Mouse (Mus musculus) CH12.LX (cell line): ENCODE data around the gene Kcnn4. TPM values are rescaled to one million over a fixed set of nuclear protein-coding genes. Genes with fewer than 3 reads are reported as not detected.

Experiments used
- DNase-seq: peaks from one replicate; pipeline ENCODE4 v3.0.0-alpha.2; 2013; ENCODE audit errors: extremely low read depth
- H3K27ac ChIP-seq: 2 replicates; pipeline ENCODE4 v1.5.1; 2012; ENCODE audit warnings: low read depth, mild to moderate bottlenecking, control low read depth, moderate library complexity; ENCODE audit not compliant: insufficient read depth
- H3K27me3 ChIP-seq: replicated peaks from 2 replicates; pipeline ENCODE3; 2012; ENCODE audit warnings: inconsistent platforms
- H3K36me3 ChIP-seq, 2 experiments: replicated peaks in 1 of 2; 2 replicates each; pipeline versions ENCODE3 to v1.6.1; 2012; ENCODE audit warnings: inconsistent platforms in 1 of 2, low read length in 1 of 2, mild to moderate bottlenecking in 1 of 2, mixed read lengths in 1 of 2, moderate library complexity in 1 of 2; ENCODE audit not compliant: control insufficient read depth in 1 of 2, insufficient read depth in 1 of 2
- H3K4me1 ChIP-seq, 2 experiments: 2 replicates each; pipeline ENCODE4 v1.6.1; 2012; ENCODE audit warnings: inconsistent platforms in 1 of 2, moderate library complexity in 1 of 2; ENCODE audit not compliant: insufficient read depth in 2 of 2, control insufficient read depth in 1 of 2
- H3K4me2 ChIP-seq: 2 replicates; pipeline ENCODE4 v1.6.1; 2012; ENCODE audit warnings: low read depth, mild to moderate bottlenecking, control low read depth; ENCODE audit not compliant: poor library complexity, insufficient read depth, severe bottlenecking
- H3K4me3 ChIP-seq, 3 experiments: fragments of 150-350 bp in 1 of 3; sonication (generic) in 1 of 3; replicated peaks in 1 of 3; 2 replicates each; pipeline versions ENCODE3 to v1.5.1; 2011 to 2012; ENCODE audit warnings: low read depth in 2 of 3, low read length in 2 of 3, mild to moderate bottlenecking in 2 of 3, moderate library complexity in 2 of 3, control low read depth in 1 of 3, improper control_type of control experiment in 1 of 3, inconsistent platforms in 1 of 3, mixed read lengths in 1 of 3; ENCODE audit not compliant: poor library complexity in 1 of 3
- H3K79me2 ChIP-seq: replicated peaks from 2 replicates; pipeline ENCODE4 v1.6.1; 2012; ENCODE audit warnings: mild to moderate bottlenecking, moderate library complexity; ENCODE audit not compliant: control insufficient read depth, poor library complexity, insufficient read depth, severe bottlenecking; ENCODE audit errors: extremely low read depth
- H3K9ac ChIP-seq: 2 replicates; pipeline ENCODE4 v1.6.1; 2012; ENCODE audit warnings: low read depth, mild to moderate bottlenecking, control low read depth, moderate library complexity; ENCODE audit not compliant: insufficient read depth
- H3K9me3 ChIP-seq: replicated peaks from 2 replicates; pipeline ENCODE3; 2012; ENCODE audit warnings: low read length, inconsistent platforms, mixed read lengths
- CHD1 ChIP-seq: IDR thresholded peaks from 2 replicates; pipeline ENCODE4 v1.6.1; 2012; ENCODE audit warnings: low read depth, low read length, improper control_type of control experiment, inconsistent platforms
- CHD2 ChIP-seq: IDR thresholded peaks from 2 replicates; pipeline ENCODE4 v1.6.1; 2011; ENCODE audit warnings: low read length, improper control_type of control experiment
- ELF1 ChIP-seq: IDR thresholded peaks from 2 replicates; pipeline ENCODE4 v1.6.1; 2014; ENCODE audit warnings: low read depth, mild to moderate bottlenecking, inconsistent platforms, low read length, improper control_type of control experiment
- ETS1 ChIP-seq: conservative IDR thresholded peaks from 2 replicates; pipeline ENCODE4 v1.6.1; 2012; ENCODE audit warnings: low read depth, mild to moderate bottlenecking, inconsistent platforms, low read length, improper control_type of control experiment, moderate library complexity
- HCFC1 ChIP-seq: IDR thresholded peaks from 2 replicates; pipeline ENCODE4 v1.6.1; 2012; ENCODE audit warnings: low read depth, mild to moderate bottlenecking, inconsistent platforms, low read length, improper control_type of control experiment
- JUN ChIP-seq: IDR thresholded peaks from 2 replicates; pipeline ENCODE4 v1.6.1; 2011; ENCODE audit warnings: low read depth, mild to moderate bottlenecking, low read length, improper control_type of control experiment, moderate library complexity; ENCODE audit not compliant: insufficient read depth
- JUND ChIP-seq: conservative IDR thresholded peaks from 2 replicates; pipeline ENCODE4 v1.6.1; 2011; ENCODE audit warnings: low read depth, low read length, improper control_type of control experiment
- MAZ ChIP-seq: IDR thresholded peaks from 2 replicates; pipeline ENCODE4 v1.6.1; 2012; ENCODE audit warnings: low read depth, mild to moderate bottlenecking, inconsistent platforms, low read length, improper control_type of control experiment, moderate library complexity
- MEF2A ChIP-seq: IDR thresholded peaks from 2 replicates; pipeline ENCODE4 v1.6.1; 2014; ENCODE audit warnings: low read depth, mild to moderate bottlenecking, inconsistent platforms, low read length, improper control_type of control experiment, borderline replicate concordance
- RAD21 ChIP-seq: IDR thresholded peaks from 2 replicates; pipeline ENCODE4 v1.6.1; 2011; ENCODE audit warnings: low read depth, mild to moderate bottlenecking, low read length, improper control_type of control experiment, moderate library complexity
- RCOR1 ChIP-seq: conservative IDR thresholded peaks from 2 replicates; pipeline ENCODE4 v1.6.1; 2012; ENCODE audit warnings: low read depth, mild to moderate bottlenecking, inconsistent platforms, low read length, improper control_type of control experiment
- SIN3A ChIP-seq: IDR thresholded peaks from 2 replicates; pipeline ENCODE4 v1.6.1; 2012; ENCODE audit warnings: low read length, improper control_type of control experiment, inconsistent platforms
- SMC3 ChIP-seq: IDR thresholded peaks from 2 replicates; pipeline ENCODE4 v1.6.1; 2011; ENCODE audit warnings: low read depth, low read length, improper control_type of control experiment
- TCF12 ChIP-seq: IDR thresholded peaks from 2 replicates; pipeline ENCODE4 v1.6.1; 2014; ENCODE audit warnings: low read depth, mild to moderate bottlenecking, inconsistent platforms, low read length, improper control_type of control experiment
- UBTF ChIP-seq: IDR thresholded peaks from 2 replicates; pipeline ENCODE4 v1.6.1; 2012; ENCODE audit warnings: low read depth, mild to moderate bottlenecking, inconsistent platforms, low read length, improper control_type of control experiment, moderate library complexity
- USF1 ChIP-seq: IDR thresholded peaks from 2 replicates; pipeline ENCODE4 v1.6.1; 2014; ENCODE audit warnings: low read depth, mild to moderate bottlenecking, inconsistent platforms, low read length, improper control_type of control experiment
- ZC3H11A ChIP-seq: IDR thresholded peaks from 2 replicates; pipeline ENCODE4 v1.6.1; 2012; ENCODE audit warnings: low read depth, mild to moderate bottlenecking, inconsistent platforms, low read length, improper control_type of control experiment
- ZMIZ1 ChIP-seq: IDR thresholded peaks from 2 replicates; pipeline ENCODE4 v1.6.1; 2012; ENCODE audit warnings: low read depth, mild to moderate bottlenecking, inconsistent platforms, low read length, improper control_type of control experiment
- dilution Hi-C: fragments of 300-500 bp; cut with MboI; formaldehyde crosslinking; loops from 2 replicates; pipeline ENCODE4 v1.14.3; 2020; ENCODE audit warnings: low sequenced_read_pairs; ENCODE audit not compliant: extremely low pct_unique_long_range_greater_than_20kb, extremely low pct_ligation_motif_present
- in situ Hi-C: fragments of 300-500 bp; cut with MboI; formaldehyde crosslinking; loops from 3 replicates; pipeline ENCODE4 v1.14.3; 2019; ENCODE audit warnings: low sequenced_read_pairs, low pct_ligation_motif_present, low pct_unique_long_range_greater_than_20kb, mixed read lengths
- polyA plus RNA-seq: library from polyadenylated mRNA; unstranded; fragments of >175 nt; gene quantifications from 2 replicates; pipeline ENCODE4 v1.2.1, GENCODE M21; 2012; ENCODE audit warnings: low read depth; ENCODE audit not compliant: insufficient read length
- total RNA-seq, 2 experiments: library from RNA; depleted of rRNA; stranded (reverse); fragments of 300-350 nt in 1 of 2; fragments of >200 nt in 1 of 2; gene quantifications; 2 replicates each; pipeline ENCODE4 v1.2.3; 2012 to 2014

Gene Kcnn4
- total and polyA plus RNA-seq, 3 experiments, result 8.2 to 12.9 (median 10.5) TPM

- H3K4me2 ChIP-seq, result no peak overlapping the region
- H3K4me1 ChIP-seq, result peaks cover 6 to 42% of the 10 kb centered on the region in 2 experiments
- H3K27ac ChIP-seq, result no peak overlapping the region
Measured at GRCm38 (mm10) chr7:24394054-24394453, 24.0 kb downstream of the Kcnn4 start.

DNA sequence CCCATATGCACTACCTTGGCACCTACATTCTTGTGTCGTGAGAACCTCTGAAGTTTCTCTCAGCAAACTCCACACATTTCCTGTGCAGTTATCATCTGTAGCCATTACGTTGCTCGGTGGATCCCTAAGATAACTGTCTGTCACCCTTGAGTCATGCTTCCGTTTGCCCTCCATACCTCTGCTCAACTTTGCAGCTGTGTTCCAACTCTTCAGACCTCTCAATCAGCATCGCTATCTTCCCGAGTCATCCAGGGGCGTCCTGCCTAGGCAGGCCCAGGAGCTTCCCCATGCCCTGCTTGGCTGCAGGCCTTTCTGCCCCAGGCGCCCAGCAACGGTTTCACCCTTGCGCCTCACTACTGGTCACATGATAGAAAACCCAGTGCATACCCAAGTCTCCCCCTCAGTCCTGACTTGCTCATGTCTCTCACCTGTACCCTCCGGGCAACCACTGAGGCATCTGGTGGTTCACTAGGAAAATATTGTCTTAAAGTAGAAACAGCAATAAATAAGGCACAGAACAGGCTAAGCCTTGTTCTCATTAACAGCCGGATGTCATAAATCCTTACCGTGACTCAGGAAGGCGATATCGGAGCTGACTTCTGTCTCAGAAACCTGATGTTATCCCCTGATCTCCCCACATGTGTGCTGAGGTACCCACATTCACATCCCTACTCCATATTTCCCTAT, 24.6 kb downstream of the Kcnn4 start:
- H3K4me3 ChIP-seq, result no peak overlapping the region
- H3K4me1 ChIP-seq, result peaks cover 4 to 37% of the 10 kb centered on the region in 2 experiments
- TF ChIP-seq ZC3H11A (no peak), TCF12 (no peak), RAD21 (no peak), MEF2A (no peak), USF1 (no peak), MAZ (no peak)
- in situ Hi-C loops (loop anchor here (25.0 kb wide), 1 partner anchor 432 kb away; the partner anchor contains the start of genes Vmn1r180 and Vmn1r181), dilution Hi-C loops (no loop called here)
- DNase-seq, result no peak
- no peaks in the 10 kb centered on the region for H3K9me3 ChIP-seq
- no peak overlapping the region for H3K27ac ChIP-seq
- H3K36me3 ChIP-seq, result no peaks in the 10 kb centered on the region
- H3K79me2 ChIP-seq, result no peaks in the 10 kb centered on the region
- H3K4me2 ChIP-seq, result no peak overlapping the region
- no peaks in the 10 kb centered on the region for H3K27me3 ChIP-seq
- H3K9ac ChIP-seq, result no peak overlapping the region

More at GRCm38 (mm10) chr7:24394054-24394453, 24.0 kb downstream of the Kcnn4 start:
- H3K27me3 ChIP-seq, result no peaks in the 10 kb centered on the region
- no peak overlapping the region for H3K9ac ChIP-seq
- dilution Hi-C loops, result no loop called here
- in situ Hi-C loops, result loop anchor here (25.0 kb wide), 1 partner anchor 432 kb away; the partner anchor contains the start of genes Vmn1r180 and Vmn1r181
- no peak for DNase-seq
- no peaks in the 10 kb centered on the region for H3K79me2 ChIP-seq
- H3K36me3 ChIP-seq, result no peaks in the 10 kb centered on the region
- H3K9me3 ChIP-seq, result no peaks in the 10 kb centered on the region
- H3K4me3 ChIP-seq, result no peak overlapping the region
- TF ChIP-seq CHD1 (no peak), ETS1 (no peak), JUN (no peak), SMC3 (no peak), HCFC1 (no peak), CHD2 (no peak), ZC3H11A (no peak), MEF2A (no peak), SIN3A (no peak), JUND (no peak), MAZ (no peak), ZMIZ1 (no peak), UBTF (no peak), RCOR1 (no peak), ELF1 (no peak), USF1 (no peak), TCF12 (no peak)
